Mouse (Mus musculus) retina, postnatal 1 day (tissue): Measurements from ENCODE around the gene Naa20.

Source experiments
- DNase-seq: peaks from one replicate; pipeline ENCODE4 v3.0.0-alpha.2; 2012

Gene Naa20

GRCm38 (mm10) chr2:145952726-145953125 is 50.8 kb downstream of the Naa20 start:
- no peak for DNase-seq

- peak; percentile 67 for DNase-seq
These were observed 53.9 kb downstream of the Naa20 start for GRCm38 (mm10) chr2:145955844-145956243.

- DNase-seq, result no peak
These were observed 54.4 kb downstream of the Naa20 start for GRCm38 (mm10) chr2:145956318-145956717.

GRCm38 (mm10) chr2:145957450-145957849 is 55.6 kb downstream of the Naa20 start:
- peak; percentile 75 for DNase-seq

GRCm38 (mm10) chr2:145958097-145958496 is 56.2 kb downstream of the Naa20 start:
- no peak for DNase-seq

GRCm38 (mm10) chr2:145958551-145958950 is 56.7 kb downstream of the Naa20 start:
- DNase-seq, result peak; percentile 17

- no peak for DNase-seq
These were observed 60.0 kb downstream of the Naa20 start for GRCm38 (mm10) chr2:145961861-145962260.
